Mouse (Mus musculus) thymus, adult 2 months (tissue): Measurements from ENCODE around the gene Plrg1. TPM values are rescaled to one million over a fixed set of nuclear protein-coding genes. Genes with fewer than 3 reads are reported as not detected.

ENCODE experiments used
- DNase-seq: peaks from one replicate; pipeline ENCODE4 v3.0.0; 2021
- H3K27ac ChIP-seq: fragments of 200-500 bp; 2 replicates; pipeline ENCODE4 v1.5.1; 2012; ENCODE audit warnings: low read length, control low read depth; ENCODE audit not compliant: control insufficient read depth, insufficient read depth
- H3K27me3 ChIP-seq: fragments of 200-500 bp; 2 replicates; pipeline ENCODE4 v1.6.1; 2012; ENCODE audit warnings: mild to moderate bottlenecking, low read length, moderate library complexity, mixed read lengths; ENCODE audit not compliant: control insufficient read depth, insufficient read depth
- H3K36me3 ChIP-seq: fragments of 200-500 bp; 2 replicates; pipeline ENCODE4 v1.6.1; 2012; ENCODE audit warnings: mild to moderate bottlenecking, low read length, moderate library complexity; ENCODE audit not compliant: control insufficient read depth, insufficient read depth
- H3K4me1 ChIP-seq: fragments of 200-500 bp; replicated peaks from 2 replicates; pipeline ENCODE4 v1.6.1; 2012; ENCODE audit warnings: low read length; ENCODE audit not compliant: control insufficient read depth, insufficient read depth
- H3K4me3 ChIP-seq: fragments of 200-500 bp; 2 replicates; pipeline ENCODE4 v1.5.1; 2012; ENCODE audit warnings: mild to moderate bottlenecking, low read length, control low read depth, moderate library complexity; ENCODE audit not compliant: control insufficient read depth, insufficient read depth
- CTCF ChIP-seq: fragments of 200-500 bp; IDR thresholded peaks from 2 replicates; pipeline ENCODE4 v1.5.1; 2012; ENCODE audit warnings: mild to moderate bottlenecking, control low read depth, low read length, moderate library complexity, borderline replicate concordance; ENCODE audit not compliant: control insufficient read depth, poor library complexity, insufficient read depth; ENCODE audit errors: extremely low read depth
- POLR2A ChIP-seq: fragments of 200-500 bp; IDR thresholded peaks from 2 replicates; pipeline ENCODE4 v1.6.1; 2012; ENCODE audit warnings: mild to moderate bottlenecking, low read length, control low read depth, moderate library complexity; ENCODE audit not compliant: control insufficient read depth, poor library complexity, insufficient read depth; ENCODE audit errors: extremely low read depth
- WGBS: fragments of 180-500 bp; shearing (Covaris S2); methylation state at CpG from one replicate; pipeline ENCODE4 v1.1.7; 2018; 5-methylcytosine and 5-hydroxymethylcytosine counted together
- polyA plus RNA-seq: library from polyadenylated mRNA; depleted of rRNA; stranded (reverse); fragments of >200 nt; gene quantifications from 2 replicates; pipeline ENCODE4 v1.2.3, GENCODE M21; 2012

Gene Plrg1
- polyA plus RNA-seq, 1 experiment, result 55.9 TPM

DNA sequence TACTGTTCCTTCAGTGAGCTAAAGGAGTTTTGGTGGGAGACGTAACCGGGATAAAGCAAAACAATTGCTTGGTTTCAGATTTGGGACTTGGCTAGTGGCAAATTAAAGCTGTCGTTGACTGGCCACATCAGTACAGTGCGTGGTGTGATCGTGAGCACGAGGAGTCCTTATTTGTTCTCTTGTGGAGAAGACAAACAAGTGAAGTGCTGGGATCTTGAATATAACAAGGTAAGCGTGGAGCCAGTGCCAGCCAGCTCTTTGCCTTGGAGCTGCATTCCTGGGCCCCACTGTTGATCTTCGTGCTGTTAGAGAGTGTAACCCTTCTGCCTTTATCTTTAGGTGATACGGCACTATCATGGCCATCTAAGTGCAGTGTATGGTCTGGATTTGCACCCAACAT, 12.6 kb downstream of the Plrg1 start:
- TF ChIP-seq CTCF (no peak), POLR2A (no peak)
- WGBS, result 98% methylated on average over 9 of the region's 9 CpGs
- Histone ChIP-seq H3K4me1 (no peaks in the 10 kb centered on the region), H3K4me3 (no peak overlapping the region), H3K27me3 (no peaks in the 10 kb centered on the region), H3K36me3 (peaks cover 75% of the 10 kb centered on the region), H3K27ac (no peak overlapping the region)
- no peak for DNase-seq

DNA sequence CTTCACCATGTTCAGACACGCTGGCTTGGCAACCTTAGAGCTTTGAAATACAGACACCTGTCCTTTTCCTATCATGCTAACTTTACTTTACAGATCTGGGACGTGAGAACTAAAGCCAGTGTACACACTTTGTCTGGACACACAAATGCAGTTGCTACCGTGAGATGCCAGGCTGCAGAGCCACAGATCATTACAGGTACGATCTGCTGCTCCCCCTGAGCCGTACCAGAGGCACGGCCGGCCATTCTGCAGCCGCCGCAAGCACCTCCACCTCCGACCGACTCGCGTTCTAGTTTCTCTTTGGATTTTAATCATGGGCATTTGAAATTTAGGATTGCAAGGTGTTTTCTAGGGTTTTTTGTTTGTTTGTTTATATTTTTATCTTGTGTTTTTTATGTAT, 13.5 kb downstream of the Plrg1 start:
- TF ChIP-seq CTCF (no peak), POLR2A (no peak)
- Histone ChIP-seq H3K4me3 (no peak overlapping the region), H3K27ac (no peak overlapping the region), H3K27me3 (no peaks in the 10 kb centered on the region), H3K4me1 (no peaks in the 10 kb centered on the region), H3K36me3 (peaks cover 69% of the 10 kb centered on the region)
- 98% methylated on average over 13 of the region's 13 CpGs for WGBS
- DNase-seq, result no peak

DNA sequence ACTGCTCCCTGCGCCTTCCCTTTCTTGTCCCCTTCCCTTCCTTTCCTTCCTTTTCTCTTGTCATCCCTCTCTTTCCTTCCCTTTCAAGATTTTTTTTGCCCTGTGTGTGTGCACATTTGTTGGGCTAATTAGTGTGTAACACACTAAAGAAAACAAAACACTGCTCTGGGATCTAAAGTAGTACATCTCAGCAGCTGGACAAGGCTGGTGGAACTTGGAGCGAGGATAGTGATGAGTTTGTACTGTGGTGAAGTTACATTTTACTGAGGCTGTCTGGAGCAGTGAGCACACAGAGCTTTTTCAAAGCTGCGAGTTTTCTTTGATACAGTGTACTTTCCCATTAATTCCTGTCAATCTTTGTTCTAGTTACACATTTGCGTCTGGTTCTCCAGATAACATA, 14.9 kb downstream of the Plrg1 start:
- DNase-seq, result no peak
- Histone ChIP-seq H3K27ac (no peak overlapping the region), H3K36me3 (peaks cover 69% of the 10 kb centered on the region), H3K27me3 (no peaks in the 10 kb centered on the region), H3K4me1 (no peaks in the 10 kb centered on the region), H3K4me3 (no peak overlapping the region)
- 97% methylated on average over 4 of the region's 4 CpGs for WGBS
- no peak for TF ChIP-seq CTCF
- TF ChIP-seq POLR2A, result no peak

DNA sequence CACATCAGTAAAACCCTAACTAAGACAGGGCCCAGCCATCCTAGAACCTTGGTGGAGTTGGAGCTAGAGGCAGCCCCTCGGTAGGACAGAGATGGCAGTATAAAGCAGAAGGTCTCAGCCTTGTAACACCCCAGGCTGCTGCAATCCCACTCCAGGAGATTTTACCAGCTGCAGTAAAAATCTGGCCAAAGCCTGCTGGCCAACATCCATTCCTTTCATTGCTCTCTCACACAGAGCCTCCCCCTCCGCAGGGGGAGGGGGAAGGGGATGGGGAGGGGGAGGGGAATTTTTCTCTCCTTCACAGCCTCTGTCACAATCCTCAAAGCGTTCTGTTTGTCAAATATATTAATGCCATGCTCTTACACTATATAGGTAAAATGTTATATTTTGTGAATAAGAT, 21.2 kb downstream of the Plrg1 start:
- DNase-seq, result no peak
- Histone ChIP-seq H3K4me1 (peaks cover 3% of the 10 kb centered on the region; the same call in 1 of the 2 replicates), H3K27ac (no peak overlapping the region), H3K36me3 (peaks cover 10% of the 10 kb centered on the region), H3K4me3 (no peak overlapping the region), H3K27me3 (no peaks in the 10 kb centered on the region)
- WGBS, result 65% methylated on average over 3 of the region's 3 CpGs
- TF ChIP-seq CTCF, result no peak
- no peak for TF ChIP-seq POLR2A

DNA sequence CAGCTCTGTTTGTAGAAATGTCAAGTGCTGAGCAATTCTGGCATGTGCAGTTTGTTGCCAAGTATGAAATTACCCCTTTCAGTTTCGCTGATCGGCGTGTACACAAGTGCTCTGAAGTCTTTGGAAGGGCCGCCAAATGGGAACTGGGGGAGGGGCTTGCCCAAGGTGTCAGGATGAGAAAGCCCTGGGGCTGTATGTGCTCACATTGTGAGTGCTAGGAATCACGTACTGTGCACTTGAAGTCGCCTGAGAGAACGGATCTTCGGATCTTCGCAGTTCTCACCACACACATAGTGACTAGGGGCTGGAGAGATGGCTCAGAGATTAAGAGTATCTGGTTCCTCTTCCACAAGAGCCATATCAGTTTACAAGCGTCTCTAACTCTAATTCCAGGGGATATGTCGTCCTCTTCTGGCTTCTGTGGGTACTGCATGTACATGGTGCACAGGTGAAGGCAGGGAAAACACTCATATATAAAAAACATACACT, 25.3 kb downstream of the Plrg1 start:
- Histone ChIP-seq H3K27ac (no peak overlapping the region), H3K36me3 (no peaks in the 10 kb centered on the region)

DNA sequence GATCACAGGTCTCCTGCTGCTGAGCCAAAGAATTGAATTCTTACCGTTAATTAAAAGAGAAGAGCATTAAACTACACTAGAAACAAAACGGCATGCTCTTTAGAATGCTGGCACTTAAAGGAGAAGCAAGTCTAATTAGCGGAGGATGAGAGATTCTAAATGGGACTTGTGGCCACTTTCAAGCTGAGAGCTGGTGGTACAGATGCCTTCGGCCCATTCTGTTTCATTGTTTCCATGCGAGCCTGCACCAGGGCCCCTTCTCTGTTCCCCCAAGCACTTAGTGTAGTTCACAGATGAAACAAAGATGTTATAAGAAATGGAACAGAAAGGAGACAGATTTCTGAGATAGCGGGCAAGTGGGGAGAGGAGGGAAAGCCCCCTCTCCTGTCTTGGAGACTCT, 42.3 kb downstream of the Plrg1 start:
- WGBS, result 91% methylated on average over 6 of the region's 6 CpGs
- H3K36me3 ChIP-seq, result no peaks in the 10 kb centered on the region
- DNase-seq, result no peak
- no peak overlapping the region for H3K27ac ChIP-seq
- H3K4me3 ChIP-seq, result no peak overlapping the region
- H3K4me1 ChIP-seq, result no peaks in the 10 kb centered on the region; the same call in 1 of the 2 replicates
- H3K27me3 ChIP-seq, result no peaks in the 10 kb centered on the region
- TF ChIP-seq CTCF (no peak), POLR2A (no peak)

More for the DNA sequence above, 25.3 kb downstream of the Plrg1 start:
- H3K27me3 ChIP-seq, result no peaks in the 10 kb centered on the region
- DNase-seq, result peak; percentile 55
- no peak overlapping the region for H3K4me3 ChIP-seq
- peaks cover 3% of the 10 kb centered on the region; the same call in 1 of the 2 replicates for H3K4me1 ChIP-seq
- TF ChIP-seq POLR2A, result no peak
- TF ChIP-seq CTCF, result no peak
- 2% methylated on average over 11 of the region's 11 CpGs for WGBS

DNA sequence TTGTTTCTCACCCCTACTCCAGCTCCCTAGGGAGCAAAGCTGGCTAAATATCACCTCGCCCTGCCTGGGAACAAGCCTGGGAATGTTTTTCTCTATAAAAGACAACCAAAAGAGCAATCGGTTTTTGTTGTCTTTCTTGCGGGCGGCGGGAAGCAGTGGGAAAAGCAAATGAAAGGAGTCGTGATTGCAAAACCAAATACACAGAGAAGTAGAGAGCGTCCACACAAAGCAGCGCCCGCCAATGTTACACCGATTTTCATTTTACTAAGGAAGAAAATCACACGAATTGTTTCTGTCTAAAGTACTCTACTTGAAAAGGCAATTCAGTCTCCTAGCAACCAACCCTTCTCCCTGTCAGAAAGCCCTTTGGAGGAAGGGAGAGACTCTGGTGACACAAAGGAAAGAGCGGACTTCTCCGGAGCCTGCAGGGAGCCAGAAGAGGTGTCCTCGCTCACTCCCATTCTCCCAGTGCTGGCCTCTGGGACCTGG, 43.3 kb downstream of the Plrg1 start:
- no peak overlapping the region for H3K4me3 ChIP-seq
- H3K27me3 ChIP-seq, result no peaks in the 10 kb centered on the region
- H3K4me1 ChIP-seq, result no peaks in the 10 kb centered on the region; the same call in 1 of the 2 replicates
- H3K36me3 ChIP-seq, result no peaks in the 10 kb centered on the region
- TF ChIP-seq POLR2A (no peak), CTCF (no peak)
- H3K27ac ChIP-seq, result no peak overlapping the region
- 44% methylated on average over 14 of the region's 14 CpGs for WGBS
- DNase-seq, result no peak
